27 mouse cellular contexts compared by ENCODE assay signal in the genomic region with DNA sequence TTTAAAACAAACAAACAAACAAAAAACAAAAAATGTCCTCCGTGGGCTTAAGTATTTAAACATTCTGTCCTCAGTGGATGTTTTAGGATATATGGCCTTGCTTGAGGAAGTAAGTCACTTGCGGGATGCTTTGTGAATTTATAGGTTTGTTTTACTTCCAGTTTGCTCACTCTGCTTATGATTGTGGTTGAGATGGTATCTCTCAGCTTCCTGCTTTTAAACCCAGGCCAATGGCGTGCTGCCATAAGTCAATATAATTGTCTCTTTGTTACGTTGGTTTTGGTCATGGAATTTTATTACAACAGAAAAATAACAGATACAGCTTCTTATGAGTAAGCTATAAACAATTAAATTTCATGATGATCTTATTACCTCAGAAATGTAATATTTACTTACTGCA.
DNase-seq lines count a peak whose midpoint lies in the region; ATAC-seq and TF ChIP-seq lines count a peak whose summit lies in the region.
"Had no signal": no experiment of that assay in that cellular context is flagged by ENCODE, and none has a peak within 500 bp of the region (broad histone marks: within the 10 kb centered on the region; RNA-seq: fewer than 3 reads in every experiment).

No protein-coding gene starts in this region.

- no peaks in the 10 kb centered on the region for H3K4me1 ChIP-seq in G1E (ENCODE audit: insufficient read depth, low read depth, low read length)
- peaks cover 9% of the 10 kb centered on the region for H3K4me1 ChIP-seq in embryonic fibroblast, embryonic 13.5 days (ENCODE audit: control insufficient read depth, insufficient read depth, low read length)
- H3K4me1 ChIP-seq in hindbrain, embryonic 10.5 days (replicated peaks): no peaks in the 10 kb centered on the region
- H3K4me1 ChIP-seq in liver, postnatal 0 days (ENCODE audit: insufficient read depth): no peaks in the 10 kb centered on the region
- H3K4me1 ChIP-seq: embryonic facial prominence, embryonic 12.5 days; forebrain, embryonic 13.5 days; heart, embryonic 15.5 days; hindbrain, embryonic 12.5 days had no signal

- DNase-seq in 3T3-L1 (ENCODE audit: low read depth, low spot score) (peak; percentile 85), G1E (ENCODE audit: low spot score) (no peak)
- DNase-seq in hindbrain, embryonic 10.5 days (ENCODE audit: low spot score): no peak
- no peak for DNase-seq in liver, postnatal 0 days
- DNase-seq: adrenal gland, adult 2 months; adrenal gland, postnatal 25 days; cerebellum, adult 2 months; cerebellum, postnatal 10 days; forebrain, postnatal 0 days; gastrocnemius, adult 2 months; gastrocnemius, postnatal 25 days; heart, adult 2 months; heart, postnatal 14 days; kidney, adult 8-10 months had no signal

- no peak overlapping the region for H3K4me2 ChIP-seq in liver, postnatal 0 days (ENCODE audit: low read depth, low read length)
- H3K4me2 ChIP-seq: embryonic facial prominence, embryonic 12.5 days; forebrain, embryonic 13.5 days; heart, embryonic 11.5 days; heart, embryonic 15.5 days; hindbrain, embryonic 12.5 days had no signal

- 90% methylated on average over 4 of the region's 4 CpGs for WGBS in hindbrain, embryonic 10.5 days
- 27% methylated on average over 4 of the region's 4 CpGs for WGBS in liver, postnatal 0 days (ENCODE audit: insufficient replicate concordance)

- TF ChIP-seq POLR2A in embryonic fibroblast, embryonic 13.5 days (IDR thresholded peaks at IDR 0.05; ENCODE audit: low read depth, low read length): no peak

- no peaks in the 10 kb centered on the region for H3K9me3 ChIP-seq in G1E (replicated peaks)
- no peaks in the 10 kb centered on the region for H3K9me3 ChIP-seq in hindbrain, embryonic 10.5 days
- no peaks in the 10 kb centered on the region for H3K9me3 ChIP-seq in liver, postnatal 0 days (ENCODE audit: low read length)
- H3K9me3 ChIP-seq: embryonic facial prominence, embryonic 12.5 days; forebrain, embryonic 13.5 days; heart, embryonic 15.5 days; hindbrain, embryonic 12.5 days had no signal

- H3K27ac ChIP-seq in embryonic fibroblast, embryonic 13.5 days (ENCODE audit: insufficient read depth, low read length): peak overlapping the region; percentile 65; the same call in 1 of the 2 replicates
- H3K27ac ChIP-seq in hindbrain, embryonic 10.5 days: no peak overlapping the region
- H3K27ac ChIP-seq in liver, postnatal 0 days (ENCODE audit: low read depth): no peak overlapping the region
- H3K27ac ChIP-seq: embryonic facial prominence, embryonic 12.5 days; forebrain, embryonic 13.5 days; gastrocnemius, adult 2 months; heart, adult 2 months; heart, embryonic 15.5 days; hindbrain, embryonic 12.5 days had no signal

- no peaks in the 10 kb centered on the region for H3K36me3 ChIP-seq in G1E (replicated peaks)
- H3K36me3 ChIP-seq in hindbrain, embryonic 10.5 days: no peaks in the 10 kb centered on the region
- H3K36me3 ChIP-seq in liver, postnatal 0 days (replicated peaks; ENCODE audit: insufficient read depth, low read length): no peaks in the 10 kb centered on the region
- H3K36me3 ChIP-seq: embryonic facial prominence, embryonic 12.5 days; heart, embryonic 15.5 days; hindbrain, embryonic 12.5 days had no signal

- no peak overlapping the region for H3K4me3 ChIP-seq in G1E (ENCODE audit: low read depth, low read length)
- H3K4me3 ChIP-seq in embryonic fibroblast, embryonic 13.5 days (ENCODE audit: insufficient read depth, low read length): no peak overlapping the region
- H3K4me3 ChIP-seq in hindbrain, embryonic 10.5 days: no peak overlapping the region
- H3K4me3 ChIP-seq in liver, postnatal 0 days (ENCODE audit: low read depth, low read length): no peak overlapping the region
- H3K4me3 ChIP-seq: embryonic facial prominence, embryonic 12.5 days; forebrain, embryonic 13.5 days; gastrocnemius, adult 2 months; heart, adult 2 months; heart, embryonic 15.5 days; hindbrain, embryonic 12.5 days had no signal

- TF ChIP-seq CTCF in G1E (IDR thresholded peaks at IDR 0.05; ENCODE audit: low read depth, low read length): no peak
- TF ChIP-seq CTCF in embryonic fibroblast, embryonic 13.5 days (IDR thresholded peaks at IDR 0.05; ENCODE audit: borderline replicate concordance, insufficient read depth, low read length): no peak
- no peak for TF ChIP-seq CTCF in liver, postnatal 0 days (IDR thresholded peaks at IDR 0.05; ENCODE audit: low read depth)

- peak; percentile 55 for ATAC-seq in G1E (ENCODE audit: extremely low read depth, insufficient number of reproducible peaks, low FRiP score, poor library complexity, severe bottlenecking)
- peak; percentile 98 for ATAC-seq in megakaryocyte progenitor cell, adult 5-6 weeks (replicated peaks; ENCODE audit: poor library complexity)
- ATAC-seq in erythroid progenitor cell, adult 5-6 weeks (replicated peaks; ENCODE audit: low FRiP score, poor library complexity, severe bottlenecking): no peak
- ATAC-seq in liver, postnatal 0 days: no peak
- ATAC-seq: activated CD4-positive, CD25-positive, alpha-beta regulatory T cell, adult 4 months; forebrain, embryonic 13.5 days; forebrain, postnatal 0 days; hindbrain, embryonic 16.5 days; inflammation-experienced regulatory T-cells, adult 6 months; intestine, postnatal 0 days had no signal

- H3K9ac ChIP-seq in liver, postnatal 0 days (replicated peaks): no peak overlapping the region
- H3K9ac ChIP-seq: embryonic facial prominence, embryonic 12.5 days; forebrain, embryonic 13.5 days; forebrain, postnatal 0 days; heart, embryonic 15.5 days; hindbrain, embryonic 12.5 days had no signal

- no peaks in the 10 kb centered on the region for H3K27me3 ChIP-seq in G1E (ENCODE audit: insufficient read depth, low read length)
- H3K27me3 ChIP-seq in hindbrain, embryonic 10.5 days (ENCODE audit: insufficient read depth, poor library complexity, severe bottlenecking): no peaks in the 10 kb centered on the region
- H3K27me3 ChIP-seq in liver, postnatal 0 days (ENCODE audit: insufficient read depth, low read length): no peaks in the 10 kb centered on the region
- H3K27me3 ChIP-seq: CH12.LX; embryonic facial prominence, embryonic 12.5 days; forebrain, embryonic 13.5 days; heart, embryonic 15.5 days; hindbrain, embryonic 12.5 days had no signal

- no peak for TF ChIP-seq EP300 in liver, postnatal 0 days (IDR thresholded peaks at IDR 0.05; ENCODE audit: low read depth)

Comparison
In these comparisons a context has a peak if more than half of its experiments do, and no peak if none do; other contexts are left out.
1. ATAC-seq: peak in G1E (single experiment) and megakaryocyte progenitor cell, adult 5-6 weeks (single experiment); none in erythroid progenitor cell, adult 5-6 weeks (single experiment) and liver, postnatal 0 days (single experiment).